Mouse (Mus musculus) liver, embryonic 12.5 days (tissue): ENCODE results near the gene Dgkh. TPM values are rescaled to one million over a fixed set of nuclear protein-coding genes. Genes with fewer than 3 reads are reported as not detected.

Experiments used
- ATAC-seq: fragments of 200-750 bp; cut with Nextera tagmentation; 2 replicates; pipeline ENCODE4 v1.8.0; 2017; ENCODE audit warnings: moderate number of reproducible peaks, mild to moderate bottlenecking, moderate library complexity
- H3K27ac ChIP-seq: fragments of 300-500 bp; sonication (generic); 2 replicates; pipeline ENCODE4 v1.5.1; 2016; ENCODE audit warnings: mild to moderate bottlenecking
- H3K27me3 ChIP-seq: fragments of 300-500 bp; sonication (generic); replicated peaks from 2 replicates; pipeline ENCODE4 v1.6.1; 2016; ENCODE audit warnings: mild to moderate bottlenecking, moderate library complexity
- H3K36me3 ChIP-seq: fragments of 300-500 bp; sonication (generic); 2 replicates; pipeline ENCODE4 v1.6.1; 2016; ENCODE audit warnings: mild to moderate bottlenecking, moderate library complexity
- H3K4me1 ChIP-seq: fragments of 300-500 bp; sonication (generic); 2 replicates; pipeline ENCODE4 v1.6.1; 2016
- H3K4me2 ChIP-seq: fragments of 300-500 bp; sonication (generic); 2 replicates; pipeline ENCODE4 v1.6.1; 2016; ENCODE audit warnings: mild to moderate bottlenecking, moderate library complexity
- H3K4me3 ChIP-seq: fragments of 300-500 bp; sonication (generic); 2 replicates; pipeline ENCODE4 v1.5.1; 2016; ENCODE audit warnings: mild to moderate bottlenecking, moderate library complexity
- H3K9ac ChIP-seq: fragments of 300-500 bp; sonication (generic); 2 replicates; pipeline ENCODE4 v1.6.1; 2016; ENCODE audit warnings: mild to moderate bottlenecking, moderate library complexity
- H3K9me3 ChIP-seq: fragments of 300-500 bp; sonication (generic); replicated peaks from 2 replicates; pipeline ENCODE4 v1.6.1; 2016; ENCODE audit warnings: mild to moderate bottlenecking, moderate library complexity
- WGBS: fragments of 180-500 bp; shearing (Covaris S2); methylation state at CpG from one replicate; pipeline ENCODE4 v1.1.7; 2016; ENCODE audit not compliant: insufficient replicate concordance; 5-methylcytosine and 5-hydroxymethylcytosine counted together
- polyA plus RNA-seq: library from polyadenylated mRNA; unstranded; fragments of >200 nt; fragmentation: Nextera tagmentation; extraction: Ambion mirVana; gene quantifications from 2 replicates; pipeline ENCODE4 v1.2.1, GENCODE M21; 2016

The Dgkh gene
- polyA plus RNA-seq, 1 experiment from 2014 or later, result 1.2 TPM

- Histone ChIP-seq H3K27ac (no peak overlapping the region), H3K4me1 (no peaks in the 10 kb centered on the region), H3K4me2 (no peak overlapping the region), H3K9me3 (no peaks in the 10 kb centered on the region), H3K27me3 (no peaks in the 10 kb centered on the region), H3K36me3 (no peaks in the 10 kb centered on the region), H3K9ac (no peak overlapping the region), H3K4me3 (no peak overlapping the region)
- no peak for ATAC-seq
- WGBS, result 46% methylated on average over 5 of the region's 5 CpGs
Measured at GRCm38 (mm10) chr14:78639691-78640090, 92.9 kb downstream of the Dgkh start.

- no peak overlapping the region for H3K27ac ChIP-seq
- no peak overlapping the region for H3K9ac ChIP-seq
- 74% methylated on average over 14 of the region's 14 CpGs for WGBS
- no peaks in the 10 kb centered on the region for H3K36me3 ChIP-seq
- no peaks in the 10 kb centered on the region for H3K4me1 ChIP-seq
- no peak overlapping the region for H3K4me3 ChIP-seq
- no peaks in the 10 kb centered on the region for H3K9me3 ChIP-seq
- H3K27me3 ChIP-seq, result no peaks in the 10 kb centered on the region
- ATAC-seq, result no peak
- H3K4me2 ChIP-seq, result no peak overlapping the region
Measured at GRCm38 (mm10) chr14:78635612-78636400, 96.8 kb downstream of the Dgkh start.

- Histone ChIP-seq H3K27me3 (no peaks in the 10 kb centered on the region), H3K4me1 (no peaks in the 10 kb centered on the region), H3K27ac (no peak overlapping the region), H3K9me3 (no peaks in the 10 kb centered on the region), H3K9ac (no peak overlapping the region), H3K4me3 (no peak overlapping the region), H3K4me2 (no peak overlapping the region), H3K36me3 (no peaks in the 10 kb centered on the region)
- ATAC-seq, result no peak
- WGBS, result 80% methylated on average over 6 of the region's 6 CpGs
Measured at GRCm38 (mm10) chr14:78632747-78633146, 99.8 kb downstream of the Dgkh start.

GRCm38 (mm10) chr14:78630923-78631875 is 101.4 kb downstream of the Dgkh start:
- Histone ChIP-seq H3K27ac (no peak overlapping the region), H3K9me3 (no peaks in the 10 kb centered on the region), H3K4me2 (no peak overlapping the region), H3K9ac (no peak overlapping the region), H3K27me3 (no peaks in the 10 kb centered on the region), H3K4me1 (no peaks in the 10 kb centered on the region), H3K36me3 (no peaks in the 10 kb centered on the region), H3K4me3 (no peak overlapping the region)
- ATAC-seq, result no peak
- WGBS, result 69% methylated on average over 4 of the region's 4 CpGs

- no peaks in the 10 kb centered on the region for H3K27me3 ChIP-seq
- 72% methylated on average over 21 of the region's 21 CpGs for WGBS
- H3K9me3 ChIP-seq, result no peaks in the 10 kb centered on the region
- no peak for ATAC-seq
- no peaks in the 10 kb centered on the region for H3K4me1 ChIP-seq
- no peak overlapping the region for H3K4me3 ChIP-seq
- no peak overlapping the region for H3K9ac ChIP-seq
- no peaks in the 10 kb centered on the region for H3K36me3 ChIP-seq
- no peak overlapping the region for H3K4me2 ChIP-seq
- no peak overlapping the region for H3K27ac ChIP-seq
Measured at GRCm38 (mm10) chr14:78627516-78628275, 104.9 kb downstream of the Dgkh start.

- Histone ChIP-seq H3K27ac (no peak overlapping the region), H3K4me2 (no peak overlapping the region), H3K9me3 (no peaks in the 10 kb centered on the region), H3K27me3 (no peaks in the 10 kb centered on the region), H3K36me3 (no peaks in the 10 kb centered on the region), H3K9ac (no peak overlapping the region), H3K4me1 (no peaks in the 10 kb centered on the region), H3K4me3 (no peak overlapping the region)
- ATAC-seq, result no peak
- 56% methylated on average over 9 of the region's 9 CpGs for WGBS
Measured at GRCm38 (mm10) chr14:78618883-78619295, 113.7 kb downstream of the Dgkh start.

GRCm38 (mm10) chr14:78613569-78613968 is 119.0 kb downstream of the Dgkh start:
- Histone ChIP-seq H3K36me3 (no peaks in the 10 kb centered on the region), H3K9ac (no peak overlapping the region), H3K27me3 (no peaks in the 10 kb centered on the region), H3K9me3 (no peaks in the 10 kb centered on the region), H3K4me2 (no peak overlapping the region), H3K4me3 (no peak overlapping the region), H3K4me1 (0 out of 2 replicates have a peak, but pooled peaks cover 4% of the 10 kb centered on the region), H3K27ac (no peak overlapping the region)
- 74% methylated on average over 5 of the region's 5 CpGs for WGBS
- ATAC-seq, result no peak

- peak; percentile 49; the same call in 1 of the 2 replicates for ATAC-seq
- 57% methylated on average over 9 of the region's 9 CpGs for WGBS
- H3K9ac ChIP-seq, result no peak overlapping the region
- no peak overlapping the region for H3K4me3 ChIP-seq
- H3K4me2 ChIP-seq, result no peak overlapping the region
- H3K4me1 ChIP-seq, result 0 out of 2 replicates have a peak, but pooled peaks cover 4% of the 10 kb centered on the region
- H3K9me3 ChIP-seq, result no peaks in the 10 kb centered on the region
- no peak overlapping the region for H3K27ac ChIP-seq
- H3K27me3 ChIP-seq, result no peaks in the 10 kb centered on the region
- no peaks in the 10 kb centered on the region for H3K36me3 ChIP-seq
Measured at GRCm38 (mm10) chr14:78612111-78612788, 120.3 kb downstream of the Dgkh start.

GRCm38 (mm10) chr14:78594916-78595315 is 137.7 kb downstream of the Dgkh start:
- H3K4me2 ChIP-seq, result no peak overlapping the region
- no peak for ATAC-seq
- WGBS, result 77% methylated on average over 6 of the region's 6 CpGs
- H3K27me3 ChIP-seq, result no peaks in the 10 kb centered on the region
- H3K36me3 ChIP-seq, result no peaks in the 10 kb centered on the region
- no peak overlapping the region for H3K27ac ChIP-seq
- H3K9ac ChIP-seq, result no peak overlapping the region
- 0 out of 2 replicates have a peak, but pooled peaks cover 3% of the 10 kb centered on the region for H3K4me1 ChIP-seq
- no peak overlapping the region for H3K4me3 ChIP-seq
- no peaks in the 10 kb centered on the region for H3K9me3 ChIP-seq

GRCm38 (mm10) chr14:78592965-78593364 is 139.6 kb downstream of the Dgkh start:
- Histone ChIP-seq H3K9me3 (no peaks in the 10 kb centered on the region), H3K36me3 (no peaks in the 10 kb centered on the region), H3K4me3 (no peak overlapping the region), H3K27me3 (no peaks in the 10 kb centered on the region), H3K4me1 (0 out of 2 replicates have a peak, but pooled peaks cover 3% of the 10 kb centered on the region), H3K4me2 (no peak overlapping the region), H3K27ac (no peak overlapping the region), H3K9ac (no peak overlapping the region)
- 72% methylated on average over 3 of the region's 3 CpGs for WGBS
- peak; percentile 60; the same call in 1 of the 2 replicates for ATAC-seq

GRCm38 (mm10) chr14:78590335-78590734 is 142.2 kb downstream of the Dgkh start:
- no peak overlapping the region for H3K4me3 ChIP-seq
- 0 out of 2 replicates have a peak, but pooled peaks cover 3% of the 10 kb centered on the region for H3K4me1 ChIP-seq
- no peaks in the 10 kb centered on the region for H3K9me3 ChIP-seq
- no peak for ATAC-seq
- no peak overlapping the region for H3K27ac ChIP-seq
- H3K27me3 ChIP-seq, result no peaks in the 10 kb centered on the region
- H3K36me3 ChIP-seq, result 0 out of 2 replicates have a peak, but pooled peaks cover 4% of the 10 kb centered on the region
- WGBS, result 5% methylated on average over 2 of the region's 2 CpGs
- H3K4me2 ChIP-seq, result no peak overlapping the region
- no peak overlapping the region for H3K9ac ChIP-seq
